Mouse (Mus musculus): ENCODE measurements around the gene Cer1.

Gene Cer1

DNA sequence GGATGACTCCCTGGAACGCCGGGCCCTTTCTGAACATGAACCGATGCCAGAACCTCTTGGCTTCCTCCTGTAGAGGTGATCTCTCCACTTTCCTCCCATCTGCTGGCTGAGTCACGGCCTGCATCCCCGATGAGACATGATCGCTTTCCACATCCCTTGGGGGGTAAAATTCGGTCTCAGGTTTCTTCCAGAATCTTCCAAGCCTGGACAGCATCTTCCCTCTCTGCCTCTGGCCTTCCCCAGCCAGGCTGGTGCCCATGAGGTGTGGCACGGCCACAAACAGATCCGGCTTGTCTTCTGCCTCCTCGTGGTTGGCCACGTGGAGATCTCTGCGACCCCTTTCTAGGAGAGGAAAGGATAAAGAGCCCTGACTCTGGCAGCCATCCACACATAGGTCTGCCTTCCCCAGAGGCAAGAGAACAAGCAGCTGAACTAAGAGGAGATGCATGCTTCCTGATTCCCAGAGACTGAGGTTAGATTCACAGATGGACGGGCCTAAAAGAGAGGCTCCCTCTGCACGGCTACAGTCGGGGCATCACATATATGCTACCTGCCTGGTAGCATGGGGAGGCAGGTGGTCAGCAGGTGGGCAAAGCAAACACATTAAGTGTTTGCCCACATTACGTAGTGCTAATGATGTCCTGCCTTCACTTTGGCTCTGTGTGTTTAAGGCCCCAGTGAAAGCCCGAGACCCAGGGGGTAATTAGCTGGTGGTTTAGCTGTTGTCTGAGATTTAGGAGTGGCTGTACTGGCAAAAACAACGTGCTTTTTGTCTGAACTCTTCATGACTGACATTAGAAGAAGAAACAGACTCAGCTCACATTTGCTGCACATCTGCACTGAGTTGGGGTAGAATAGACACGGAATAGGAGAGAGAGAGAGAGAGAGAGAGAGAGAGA, at the start of gene Cer1:
TSS of gene Cer1 (minus strand) at position 513 of the 899 bp plus-strand sequence.
- no peak for DNase-seq (ENCODE audit: low read depth)

DNA sequence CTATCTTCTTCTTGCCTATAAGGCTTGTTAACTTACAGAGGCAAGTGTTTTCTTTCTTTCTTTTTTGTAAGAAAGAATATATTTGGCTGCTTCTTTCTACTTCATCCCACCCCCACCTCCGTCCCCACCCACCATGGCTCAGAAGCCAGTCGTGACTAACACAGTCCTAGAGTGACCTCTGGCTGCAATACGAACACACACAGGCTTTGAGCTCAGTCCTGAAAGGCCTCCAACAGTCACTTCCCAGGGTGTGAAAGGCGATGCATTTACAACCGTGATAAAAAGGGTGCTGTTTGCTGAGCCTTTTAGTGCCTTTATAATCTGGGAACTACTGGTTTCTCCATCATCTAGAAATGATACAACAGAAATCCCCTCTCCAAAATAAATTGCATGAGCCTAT, 49.4 kb upstream of the Cer1 start:
- DNase-seq (ENCODE audit: low read depth): peak; percentile 63

DNA sequence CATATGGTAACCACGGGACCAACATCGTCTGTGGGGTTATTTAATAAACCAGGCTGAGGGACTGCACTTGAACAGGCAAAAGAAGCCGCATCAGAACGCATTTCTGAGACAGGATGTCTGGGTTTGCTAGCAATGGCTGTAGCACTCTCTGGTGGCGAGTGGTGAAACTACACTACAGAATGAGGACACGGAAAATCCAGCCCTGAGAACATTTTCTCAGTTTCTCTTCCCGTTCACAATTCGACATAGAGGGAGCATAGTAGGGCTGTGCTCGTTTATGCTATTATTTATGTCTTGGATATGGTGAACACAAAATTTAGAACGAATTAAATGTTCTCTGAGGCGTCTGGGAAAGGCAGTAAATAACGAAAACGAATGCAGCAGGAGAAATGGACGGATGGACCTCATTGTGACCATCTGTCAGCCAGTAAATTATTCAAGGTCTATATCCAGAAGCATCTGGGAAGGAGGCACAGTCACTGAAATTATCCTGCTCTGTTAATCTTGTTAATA, 48.8 kb upstream of the Cer1 start:
- DNase-seq (ENCODE audit: low read depth): peak; percentile 76

DNA sequence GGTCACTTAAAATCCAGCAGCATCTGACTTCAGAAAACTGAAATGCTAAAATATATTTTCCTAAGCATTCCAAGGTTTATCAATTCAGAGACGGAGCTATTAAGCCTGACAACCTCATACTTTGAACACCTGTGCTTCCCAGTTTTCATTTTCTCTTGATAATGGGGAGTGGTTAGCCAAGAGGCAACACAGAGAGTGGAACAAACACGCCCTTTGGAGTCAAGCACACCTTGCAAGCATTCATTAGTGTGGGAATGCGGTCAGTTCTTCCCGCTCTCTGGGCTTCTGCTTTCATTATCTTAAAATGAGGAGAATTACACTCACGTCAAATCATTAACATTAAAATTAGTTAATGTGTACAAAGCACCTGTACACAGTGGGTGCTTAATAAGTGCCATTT, 45.1 kb upstream of the Cer1 start:
- no peak for DNase-seq (ENCODE audit: low read depth)

DNA sequence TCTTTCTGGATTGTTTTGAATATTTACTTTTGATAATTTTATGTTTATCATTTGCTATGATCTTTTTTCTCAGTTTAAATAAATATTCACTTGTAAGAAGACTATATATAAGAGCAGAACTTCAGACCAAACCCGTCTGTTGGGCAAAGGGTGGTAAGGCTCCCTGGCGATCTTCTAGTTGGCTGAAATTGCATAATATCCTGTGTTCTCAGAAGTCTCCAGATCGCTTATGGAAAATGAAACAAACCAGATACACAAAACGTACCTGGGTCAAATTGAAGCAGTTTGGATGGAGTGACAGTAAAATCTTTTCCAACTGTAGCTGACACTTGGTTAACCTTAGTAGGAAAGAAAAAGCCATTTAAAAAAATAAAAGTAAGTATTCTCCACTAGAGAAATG, 37.0 kb upstream of the Cer1 start:
- DNase-seq (ENCODE audit: low read depth): peak; percentile 56

DNA sequence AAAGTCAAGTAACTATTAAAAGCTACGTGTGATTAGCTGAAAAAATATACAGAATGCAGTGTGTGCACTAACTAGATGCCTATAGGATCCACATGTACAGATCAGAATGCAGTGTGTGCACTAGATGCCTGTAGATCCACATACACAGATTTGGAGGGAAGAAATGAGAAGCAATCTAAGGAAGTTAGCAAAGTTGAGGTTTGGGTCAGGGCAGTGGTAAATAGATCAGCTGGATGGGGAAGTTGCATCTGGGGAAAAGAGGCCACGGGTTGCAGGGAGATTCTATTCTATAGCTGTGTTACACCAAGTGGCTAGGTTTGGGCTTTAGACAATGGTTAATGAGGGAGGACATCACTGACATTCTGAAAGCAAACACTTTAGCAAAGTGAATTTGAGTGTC, 33.7 kb upstream of the Cer1 start:
- peak; percentile 5 for DNase-seq (ENCODE audit: low read depth)

DNA sequence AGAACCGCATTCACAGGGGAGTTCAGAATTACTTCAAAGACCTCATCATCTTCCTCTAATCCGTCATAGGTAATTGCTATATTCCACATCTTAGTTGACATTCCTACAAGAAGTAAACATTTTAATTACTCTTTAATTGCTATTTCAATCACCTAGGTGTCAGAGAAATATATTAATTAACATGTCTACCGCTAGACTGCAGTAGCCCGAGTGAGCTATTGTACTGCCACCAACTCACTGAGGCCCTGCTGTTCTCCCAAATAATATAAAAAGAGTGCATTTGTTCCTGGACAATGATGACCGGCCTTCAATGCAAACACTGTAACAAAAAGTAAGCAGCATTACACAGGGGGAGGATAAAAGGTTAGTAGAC, 31.7 kb upstream of the Cer1 start:
- DNase-seq (ENCODE audit: low read depth): no peak

DNA sequence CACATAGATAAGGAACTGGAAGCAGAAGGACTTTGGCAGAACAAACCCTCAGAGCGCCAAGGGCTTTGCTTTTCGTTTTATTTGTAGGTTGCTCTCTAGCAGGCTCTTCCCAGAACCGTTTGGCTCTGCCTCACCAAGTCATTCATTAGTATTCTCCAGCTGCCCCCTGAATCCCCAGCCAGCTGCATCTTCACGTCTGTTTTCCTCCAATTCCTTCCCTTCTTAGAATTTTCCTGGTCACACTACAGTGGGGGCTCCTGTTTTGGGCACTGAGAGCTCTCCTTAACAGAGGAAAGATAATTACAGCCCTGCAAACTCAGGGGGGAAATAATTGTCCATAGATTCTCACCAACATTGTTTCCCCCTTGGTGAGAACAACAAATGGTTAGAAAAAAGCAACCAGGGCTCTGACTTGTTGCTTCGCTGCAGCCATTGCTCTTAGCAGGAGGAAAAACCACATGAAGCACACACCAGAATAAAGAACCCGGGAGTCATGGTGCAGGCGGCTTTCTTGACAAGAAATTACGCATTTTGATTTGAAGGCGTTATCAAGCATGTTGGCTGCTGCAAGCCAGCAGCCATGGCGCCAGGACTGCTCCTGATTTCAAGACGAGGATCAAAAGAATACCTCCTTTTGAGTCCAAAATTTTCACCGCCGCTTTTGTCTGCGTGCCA, 31.2 kb upstream of the Cer1 start:
- no peak for DNase-seq (ENCODE audit: low read depth)

DNA sequence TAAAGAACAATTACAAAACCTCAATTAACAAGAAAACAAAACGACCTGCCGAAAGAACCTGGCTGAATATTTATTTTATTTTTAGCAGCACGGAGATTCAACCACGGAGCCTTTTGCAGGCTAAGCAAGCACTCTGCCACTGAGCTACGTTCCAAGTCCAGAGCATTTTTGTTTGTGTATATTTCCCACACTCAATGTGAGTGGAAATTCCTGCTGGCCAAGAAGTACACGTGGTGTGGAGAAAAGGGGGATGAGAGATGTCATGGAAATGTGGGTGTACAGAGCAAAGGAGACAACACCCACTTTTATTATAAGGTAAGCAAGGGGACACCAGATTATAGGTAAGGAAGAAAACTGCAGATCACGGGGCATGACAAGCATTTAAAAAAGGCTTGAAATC, 30.6 kb upstream of the Cer1 start:
- no peak for DNase-seq (ENCODE audit: low read depth)

DNA sequence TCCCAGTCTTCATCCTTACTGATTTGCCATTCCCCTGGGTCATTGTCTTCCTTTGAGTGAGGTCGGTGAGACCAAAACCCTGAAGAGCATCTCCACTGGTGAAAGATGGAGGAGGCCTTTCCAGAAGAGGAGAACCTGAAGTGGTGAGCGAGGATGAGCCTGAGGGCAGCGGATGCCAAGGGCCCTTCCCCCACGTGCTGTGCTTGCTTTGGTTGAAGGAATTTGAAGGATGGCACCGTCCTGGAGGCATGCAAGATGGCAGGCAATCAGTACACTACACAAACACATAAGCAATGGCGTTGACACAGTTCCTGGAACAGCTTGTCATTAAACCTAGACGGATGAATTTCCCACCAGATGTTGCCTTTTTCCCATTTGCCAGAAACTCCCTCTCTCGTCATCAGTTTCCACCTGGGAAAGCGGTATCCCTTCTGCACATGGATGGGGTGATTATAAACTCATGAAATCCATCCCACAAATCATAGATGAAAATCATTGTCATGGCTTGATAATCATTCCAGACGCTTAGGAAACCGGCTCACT, 29.7 kb upstream of the Cer1 start:
- no peak for DNase-seq (ENCODE audit: low read depth)

DNA sequence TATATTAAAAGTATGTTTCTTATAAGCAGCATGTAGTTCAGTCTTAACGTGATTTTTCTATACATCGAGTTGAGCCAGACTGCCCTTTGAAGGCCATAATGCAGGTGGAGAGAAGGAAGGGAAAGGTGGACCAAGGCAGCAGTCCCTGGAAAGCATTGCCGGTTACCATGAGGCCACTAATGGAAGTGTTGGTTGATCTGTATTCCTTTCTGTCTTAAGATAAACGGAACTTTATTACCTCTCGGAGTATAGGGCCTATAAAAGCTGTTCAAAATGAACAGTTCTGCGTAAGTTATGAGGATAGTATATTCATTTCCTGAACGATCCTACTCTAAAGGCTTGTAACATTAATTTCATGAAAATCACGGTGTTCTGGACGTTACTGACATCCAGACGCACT, 10.3 kb upstream of the Cer1 start:
- DNase-seq (ENCODE audit: low read depth): no peak

DNA sequence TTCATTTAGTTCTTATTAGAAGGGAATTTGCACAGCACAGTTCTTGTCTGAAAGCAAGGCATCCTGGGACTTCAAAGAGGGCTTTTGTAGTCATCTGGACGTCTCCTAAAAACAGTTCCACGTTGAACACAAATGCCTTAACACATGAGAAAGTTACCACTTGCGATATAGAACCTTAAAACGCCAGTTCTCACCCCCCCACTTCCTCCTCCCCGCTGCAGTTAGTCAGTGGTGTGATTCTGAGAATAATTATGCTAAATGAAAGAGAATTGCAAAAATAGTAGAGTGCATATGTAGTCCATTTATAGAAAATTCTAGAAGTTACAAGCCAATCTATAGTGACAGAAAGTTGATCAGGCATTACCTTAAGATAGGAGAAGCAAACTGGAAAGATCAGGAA, 7.3 kb upstream of the Cer1 start:
- no peak for DNase-seq (ENCODE audit: low read depth)

DNA sequence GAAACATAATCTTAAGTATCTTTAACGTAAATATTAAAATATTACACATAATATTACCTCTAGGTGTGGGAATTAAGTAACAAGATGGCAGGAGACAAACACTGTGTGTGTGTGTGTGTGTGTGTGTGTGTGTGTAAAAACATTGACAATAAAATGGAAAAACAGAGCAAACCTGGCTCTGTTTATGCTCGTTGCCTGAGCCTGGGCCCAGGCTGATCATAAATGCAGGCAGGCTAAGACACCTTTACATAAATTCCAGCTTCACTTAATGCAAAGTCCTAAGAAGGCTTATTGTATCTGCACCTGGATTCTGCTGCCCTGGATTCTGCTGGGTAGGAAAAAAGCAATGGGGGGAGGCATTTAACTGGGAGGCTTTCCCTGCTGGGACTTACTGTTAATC, 6.6 kb upstream of the Cer1 start:
- DNase-seq (ENCODE audit: low read depth): no peak

DNA sequence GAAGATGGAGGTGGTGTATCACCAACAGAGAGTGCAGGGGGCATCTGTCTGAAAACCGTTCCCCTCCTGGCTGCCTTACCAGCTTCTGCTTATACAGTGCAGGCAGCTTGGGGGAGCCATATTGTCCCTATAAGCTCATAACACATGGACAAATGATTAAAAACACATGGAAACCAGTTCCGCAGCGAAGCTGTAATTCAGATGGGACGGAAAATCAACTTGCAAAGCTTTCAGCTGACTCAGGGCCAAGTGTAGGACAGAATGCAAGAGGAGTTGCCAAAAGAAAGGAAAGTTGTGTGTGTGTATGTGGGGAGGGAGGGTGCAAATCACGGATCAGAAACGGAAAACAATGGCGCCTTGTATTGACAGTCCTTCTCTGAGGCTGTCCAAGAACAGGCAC, 6.1 kb upstream of the Cer1 start:
- no peak for DNase-seq (ENCODE audit: low read depth)

DNA sequence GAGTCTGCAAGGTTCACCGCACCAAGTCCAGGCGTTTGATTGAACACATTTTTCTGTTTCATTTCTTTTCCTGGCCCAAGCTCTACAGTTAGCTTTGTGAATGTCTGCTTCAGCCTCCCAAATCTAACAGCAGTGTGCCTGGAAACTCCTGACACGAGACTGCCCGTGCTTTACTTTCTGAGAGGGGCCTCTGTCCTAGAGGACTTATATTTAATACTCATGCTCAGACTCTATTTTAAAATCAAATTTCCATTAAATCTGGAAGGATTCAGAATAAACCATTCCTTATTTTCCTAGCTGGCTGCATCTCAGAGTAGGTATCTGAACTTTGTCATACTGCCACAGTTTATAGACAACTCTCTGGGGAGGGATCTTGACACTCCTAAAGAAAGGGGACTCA, 5.6 kb upstream of the Cer1 start:
- no peak for DNase-seq (ENCODE audit: low read depth)

DNA sequence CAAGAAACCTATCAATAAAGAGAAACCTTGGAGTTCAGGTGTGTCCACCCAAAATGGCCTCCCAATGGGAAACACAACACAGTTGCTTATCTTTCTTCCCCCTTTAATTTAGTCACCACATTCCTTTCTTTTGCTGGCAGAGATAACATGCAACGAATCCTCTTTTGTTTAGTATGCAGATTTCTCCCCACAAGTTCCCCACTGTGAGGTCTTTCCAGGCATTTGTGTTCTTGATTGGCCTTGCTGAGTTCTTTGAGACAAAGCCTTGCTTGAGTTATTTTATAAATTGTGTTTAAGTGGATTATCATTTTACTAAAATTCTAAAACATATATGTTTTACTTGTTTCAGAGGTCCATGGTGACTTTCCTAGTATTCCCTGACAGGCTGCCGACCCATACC, 1.2 kb upstream of the Cer1 start:
- DNase-seq (ENCODE audit: low read depth): no peak

DNA sequence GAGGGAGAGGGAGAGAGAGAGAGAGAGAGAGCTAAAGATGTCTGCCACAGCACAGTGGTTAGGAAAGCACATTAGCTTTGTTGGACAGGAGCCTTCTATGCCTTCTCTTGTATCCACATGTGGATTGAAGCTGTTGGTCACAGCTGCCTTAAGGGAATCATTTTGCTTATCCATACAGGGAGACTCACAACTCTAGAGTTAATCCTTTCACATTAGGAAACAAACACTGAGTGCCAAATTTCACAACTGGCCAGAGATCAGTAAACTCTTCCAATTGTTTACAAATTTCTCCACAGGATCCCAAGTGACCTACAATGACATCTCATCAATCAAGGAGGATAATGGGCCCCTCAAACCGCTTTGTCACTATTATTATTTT, 576 bp upstream of the Cer1 start:
- no peak for DNase-seq (ENCODE audit: low read depth)

DNA sequence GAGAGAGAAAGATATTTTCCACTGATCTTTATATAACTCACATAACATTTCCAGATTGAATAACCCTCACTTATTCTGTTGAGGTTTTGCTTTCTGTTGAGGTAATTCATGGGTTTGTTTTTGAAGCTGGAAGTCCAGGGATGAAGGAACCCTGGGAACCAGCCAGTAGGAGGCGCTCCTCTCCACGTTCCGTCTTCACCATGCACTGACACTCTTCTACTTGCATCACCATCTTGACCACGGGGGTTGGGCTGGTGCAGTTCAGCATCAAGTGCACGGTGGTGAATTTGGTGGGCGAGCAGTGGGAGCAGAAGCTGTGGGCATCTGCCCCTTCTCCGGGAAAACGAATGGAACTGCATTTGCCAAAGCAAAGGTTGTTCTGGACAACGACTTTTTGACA, 2.4 kb downstream of the Cer1 start:
- peak; percentile 26 for DNase-seq (ENCODE audit: low read depth)

DNA sequence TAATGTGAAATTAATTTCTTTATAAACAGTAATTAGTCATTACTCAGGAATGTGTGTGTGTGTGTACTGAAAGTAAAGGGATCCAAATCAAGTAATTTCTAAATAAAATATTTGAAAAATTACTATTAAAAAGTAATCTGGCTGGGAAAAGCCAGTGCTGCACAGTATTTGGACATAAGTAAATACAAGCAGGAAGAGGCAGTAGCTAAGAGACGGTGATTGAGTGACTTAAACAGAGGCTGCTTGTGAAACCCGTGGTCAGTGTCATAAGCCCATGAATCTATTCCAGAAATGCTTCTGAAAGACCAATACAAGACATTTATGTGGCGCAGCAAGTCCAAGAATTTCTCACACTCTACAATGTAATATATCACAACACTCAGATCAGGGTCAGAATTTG, 3.6 kb downstream of the Cer1 start:
- DNase-seq (ENCODE audit: low read depth): no peak

DNA sequence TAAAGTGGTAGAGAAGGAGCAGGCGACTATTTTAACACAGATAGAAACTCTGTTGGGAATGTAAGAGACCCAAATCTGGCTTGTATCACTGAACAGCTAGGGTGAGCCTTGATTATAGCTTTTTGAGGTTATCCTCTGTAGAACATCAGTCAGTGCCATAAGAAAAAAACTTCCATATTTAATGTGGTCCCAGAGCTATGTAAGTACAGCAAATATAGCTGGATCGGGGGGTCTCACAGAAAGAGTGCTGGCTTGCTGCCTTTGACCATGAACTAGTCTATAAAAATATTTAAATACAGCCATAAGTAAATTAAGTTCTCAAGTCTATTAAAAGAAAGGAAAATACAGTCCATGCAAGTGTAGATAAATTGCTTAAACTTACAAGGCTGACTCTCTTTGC, 4.7 kb downstream of the Cer1 start:
- DNase-seq (ENCODE audit: low read depth): no peak

DNA sequence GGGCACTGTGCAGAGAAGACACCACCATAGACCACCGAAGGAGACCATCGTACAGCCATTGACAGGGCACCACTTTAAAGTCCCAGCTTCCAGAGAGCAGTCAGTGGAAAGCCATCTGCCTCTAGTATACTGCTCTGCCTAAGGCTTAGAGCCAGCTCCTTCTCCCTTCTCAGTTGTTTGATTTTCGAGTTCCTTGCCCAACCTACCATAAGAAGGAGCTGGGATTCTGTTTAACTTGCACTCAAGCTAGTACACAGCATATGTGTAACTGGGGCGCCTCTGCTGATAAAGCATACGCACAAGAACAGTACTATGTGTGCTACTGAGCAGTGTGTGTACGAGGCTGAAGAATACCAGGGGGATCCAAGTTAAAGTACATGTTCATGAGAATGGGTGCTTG, 5.8 kb downstream of the Cer1 start:
- no peak for DNase-seq (ENCODE audit: low read depth)

DNA sequence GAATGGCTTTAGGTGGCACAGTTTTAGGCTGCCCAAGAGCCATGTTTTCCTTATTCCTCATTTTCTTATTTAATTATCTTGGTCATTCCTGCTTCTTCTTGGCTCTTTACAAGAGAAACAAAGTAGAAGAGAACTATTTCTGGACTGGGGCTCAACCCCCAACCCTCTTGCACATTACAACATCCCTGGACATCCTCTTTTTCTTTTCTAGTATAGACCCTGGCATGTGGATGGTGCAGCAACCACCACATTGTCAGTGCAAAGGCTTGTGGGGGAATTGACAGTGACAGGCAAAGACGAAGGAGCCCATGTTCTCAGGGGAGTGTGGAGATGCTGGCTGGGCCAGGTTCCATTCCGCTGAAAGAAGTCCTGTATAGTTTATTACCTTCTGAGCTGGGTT, 8.3 kb downstream of the Cer1 start:
- no peak for DNase-seq (ENCODE audit: low read depth)

DNA sequence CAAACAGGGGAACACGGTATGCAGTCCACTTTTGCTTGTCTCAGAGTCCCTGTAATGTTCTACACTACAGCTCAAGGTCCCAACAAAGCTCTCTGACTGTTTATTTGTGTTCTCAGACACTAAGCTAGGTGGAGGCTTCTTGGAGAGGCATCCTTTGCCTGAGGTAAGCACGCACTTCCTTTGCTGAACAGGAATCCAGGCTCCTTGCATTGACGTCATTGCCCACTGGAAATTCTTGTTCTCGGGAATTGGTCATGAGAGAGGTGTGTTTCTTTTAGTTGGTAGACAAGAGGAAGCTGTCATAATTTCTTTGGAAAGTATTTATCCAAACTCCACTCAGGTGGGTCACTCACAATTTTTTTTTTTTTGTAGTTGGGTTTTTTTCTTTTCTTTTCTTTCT, 9.4 kb downstream of the Cer1 start:
- no peak for DNase-seq (ENCODE audit: low read depth)
